Mouse (Mus musculus) G1E (cell line): Measurements from ENCODE around the gene Lnp1.

ENCODE experiments used
- CTCF ChIP-seq: IDR thresholded peaks from 2 replicates; pipeline ENCODE4 v1.5.1; 2012; ENCODE audit warnings: low read depth, low read length, inconsistent platforms, mixed read lengths
- GATA1 ChIP-seq: IDR thresholded peaks from 2 replicates; pipeline ENCODE4 v1.6.1; 2012; ENCODE audit warnings: borderline replicate concordance, low read length, inconsistent platforms, mixed read lengths
- GATA2 ChIP-seq: IDR thresholded peaks from 2 replicates; pipeline ENCODE4 v1.6.1; 2012; ENCODE audit warnings: low read depth, low read length, inconsistent platforms, borderline replicate concordance
- POLR2AphosphoS5 ChIP-seq: IDR thresholded peaks from 2 replicates; pipeline ENCODE4 v1.6.1; 2012; ENCODE audit warnings: low read depth, low read length, inconsistent platforms; ENCODE audit not compliant: insufficient replicate concordance
- TAL1 ChIP-seq: conservative IDR thresholded peaks from 2 replicates; pipeline ENCODE4 v1.6.1; 2012; ENCODE audit warnings: low read depth, low read length, inconsistent platforms, mixed read lengths

GRCm38 (mm10) chr16:56873410-56873809 lies 54.5 kb downstream of the Lnp1 start:
- TF ChIP-seq CTCF: no peak
- TF ChIP-seq TAL1: no peak
- no peak for TF ChIP-seq GATA1
- TF ChIP-seq POLR2AphosphoS5: no peak
- TF ChIP-seq GATA2: no peak
